In the genomic region with DNA sequence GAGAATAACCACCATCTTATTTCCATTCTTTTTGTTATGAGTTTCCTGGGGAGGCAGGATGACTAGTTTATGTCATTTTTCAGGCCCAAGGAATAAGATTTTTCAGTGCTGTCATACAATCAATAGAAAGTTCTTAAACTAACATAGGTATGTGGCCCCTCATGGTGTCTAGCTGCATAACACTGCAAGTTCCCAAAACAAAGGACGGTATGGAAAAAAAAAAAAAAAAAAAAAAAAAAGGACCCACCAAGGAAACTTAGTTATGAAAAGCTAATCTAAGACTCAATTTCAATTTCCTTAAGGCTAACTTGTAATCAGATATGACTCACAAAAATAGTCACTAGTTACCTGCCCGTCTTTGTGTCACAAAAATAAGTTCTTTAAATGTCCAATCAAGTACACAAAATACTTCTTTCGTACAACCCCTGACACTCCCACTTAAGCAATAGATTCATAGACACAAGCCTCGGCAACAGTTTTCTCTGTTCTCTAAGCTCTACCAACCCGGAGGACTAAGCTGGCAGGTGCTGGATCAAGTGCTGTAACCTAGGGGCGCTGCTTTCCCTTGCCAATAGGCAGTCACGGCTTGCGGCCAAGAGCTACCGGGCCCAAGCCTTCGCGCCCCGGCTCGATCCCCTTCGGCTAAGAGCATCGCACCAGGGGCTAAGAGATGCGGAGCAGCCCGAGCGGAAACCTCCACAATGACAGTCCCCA, we compare ENCODE assay signal across 8 mouse cellular contexts. TPM values are rescaled to one million over a fixed set of nuclear protein-coding genes. Genes with fewer than 3 reads are reported as not detected.
DNase-seq lines count a peak whose midpoint lies in the region; ATAC-seq and TF ChIP-seq lines count a peak whose summit lies in the region.

No protein-coding gene starts in this region.

- H3K4me3 ChIP-seq in gastrocnemius, adult 2 months: peak overlapping the region; percentile 86
- peak overlapping the region; percentile 97 for H3K4me3 ChIP-seq in intestine, embryonic 16.5 days (ENCODE audit: low read length)

- H3K36me3 ChIP-seq in intestine, embryonic 16.5 days (ENCODE audit: control insufficient read depth, insufficient read depth, low read length): no peaks in the 10 kb centered on the region

- DNase-seq in gastrocnemius, adult 2 months: no peak
- DNase-seq in gastrocnemius, adult 18-20 months (ENCODE audit: low spot score): no peak
- DNase-seq in thymus, postnatal 14 days: peak; percentile 76
- DNase-seq in thymus, adult 18-20 months: no peak
- no peak for DNase-seq in B cell, adult 2 months
- DNase-seq in spleen, adult 12 weeks (ENCODE audit: low spot score): no peak

- peaks cover 8% of the 10 kb centered on the region; the same call in 1 of the 2 replicates for H3K4me1 ChIP-seq in intestine, embryonic 16.5 days (ENCODE audit: control insufficient read depth, insufficient read depth, low read length)

- peak overlapping the region; percentile 64 for H3K4me2 ChIP-seq in intestine, embryonic 16.5 days (ENCODE audit: low read depth, low read length)

- no peak for TF ChIP-seq CTCF in gastrocnemius, adult 2 months (IDR thresholded peaks at IDR 0.05)

- ATAC-seq in intestine, embryonic 16.5 days: peak; percentile 67; the same call in 1 of the 2 replicates
- ATAC-seq in monocyte, adult 5-6 weeks (replicated peaks; ENCODE audit: insufficient number of reproducible peaks, low FRiP score, low TSS enrichment, poor library complexity, severe bottlenecking): peak; percentile 33

- peak overlapping the region; percentile 99 for H3K27ac ChIP-seq in gastrocnemius, adult 2 months
- peak overlapping the region; percentile 98 for H3K27ac ChIP-seq in intestine, embryonic 16.5 days (ENCODE audit: low read length)

- H3K9ac ChIP-seq in intestine, embryonic 16.5 days (ENCODE audit: low read depth, low read length): peak overlapping the region; percentile 94

- under 1% methylated on average over 18 of the region's 18 CpGs for WGBS in intestine, embryonic 16.5 days

- H3K9me3 ChIP-seq in intestine, embryonic 16.5 days (ENCODE audit: control insufficient read depth, low read length): no peaks in the 10 kb centered on the region

- intact Hi-C loops in gastrocnemius, adult 2 months (cut with DNase I): no loop called here

- no peaks in the 10 kb centered on the region for H3K27me3 ChIP-seq in intestine, embryonic 16.5 days (replicated peaks; ENCODE audit: control insufficient read depth, insufficient read depth, low read length)

RNA-seq across cellular contexts. Expression of gene Gosr2, which starts 0.7 kb away (rescaled TPM):
- total RNA-seq in gastrocnemius, adult 2 months (2021): 10 to 100 TPM; 38.3 to 40.1 TPM
- 10 to 100 TPM; 39.2 to 42.6 TPM for total RNA-seq in gastrocnemius, adult 18-20 months (2021)
- 73.3 and 76.3 TPM in 2 replicates for polyA plus RNA-seq in intestine, embryonic 16.5 days (2015; fragmentation: Nextera tagmentation; extraction: Ambion mirVana)
- 52.9 to 61.4 TPM (median 56.2 TPM) in 3 replicates for total RNA-seq in monocyte, adult 5-6 weeks (2017)

RNA-seq across cellular contexts. Expression of gene Rprml, which starts 47.6 kb away (rescaled TPM):
- total RNA-seq in gastrocnemius, adult 2 months (2021): not detected
- total RNA-seq in gastrocnemius, adult 18-20 months (2021): not detected
- 0.44 and 0.81 TPM in 2 replicates for polyA plus RNA-seq in intestine, embryonic 16.5 days (2015; fragmentation: Nextera tagmentation; extraction: Ambion mirVana)
- not detected in 3 replicates for total RNA-seq in monocyte, adult 5-6 weeks (2017)

RNA-seq across cellular contexts. Expression of gene Wnt9b, which starts 52.6 kb away (rescaled TPM):
- under 1 TPM; 0.05 to 0.06 TPM for total RNA-seq in gastrocnemius, adult 2 months (2021)
- total RNA-seq in gastrocnemius, adult 18-20 months (2021): under 1 TPM in 1 of 2 experiments, not detected in 1; 0.07 TPM
- polyA plus RNA-seq in intestine, embryonic 16.5 days (2015; fragmentation: Nextera tagmentation; extraction: Ambion mirVana): 0.05 and 0.06 TPM in 2 replicates
- not detected in 3 replicates for total RNA-seq in monocyte, adult 5-6 weeks (2017)

RNA-seq across cellular contexts. Expression of gene Lyzl6, which starts 58.3 kb away (rescaled TPM):
- total RNA-seq in gastrocnemius, adult 2 months (2021): not detected
- not detected for total RNA-seq in gastrocnemius, adult 18-20 months (2021)
- not detected in 2 replicates for polyA plus RNA-seq in intestine, embryonic 16.5 days (2015; fragmentation: Nextera tagmentation; extraction: Ambion mirVana)
- not detected in 3 replicates for total RNA-seq in monocyte, adult 5-6 weeks (2017)
